Mouse (Mus musculus) liver, embryonic 16.5 days (tissue): Measurements from ENCODE around the gene Zc2hc1c. TPM values are rescaled to one million over a fixed set of nuclear protein-coding genes. Genes with fewer than 3 reads are reported as not detected.
A peak's percentile ranks its signal among the peaks of the same experiment; 100 is the strongest.

Experiments
- ATAC-seq: fragments of 200-750 bp; cut with Nextera tagmentation; 2 replicates; pipeline ENCODE4 v1.8.0; 2017; ENCODE audit warnings: low read depth, mild to moderate bottlenecking, moderate number of reproducible peaks, moderate library complexity
- H3K27ac ChIP-seq: fragments of 300-500 bp; sonication (generic); 2 replicates; pipeline ENCODE4 v1.5.1; 2014; ENCODE audit warnings: mild to moderate bottlenecking, low read length
- H3K27me3 ChIP-seq: fragments of 300-500 bp; sonication (generic); 2 replicates; pipeline ENCODE4 v1.6.1; 2014; ENCODE audit warnings: low read depth, low read length, mixed read lengths; ENCODE audit not compliant: control insufficient read depth, insufficient read depth
- H3K36me3 ChIP-seq: fragments of 300-500 bp; sonication (generic); 2 replicates; pipeline ENCODE4 v1.6.1; 2014; ENCODE audit warnings: mild to moderate bottlenecking; ENCODE audit not compliant: control insufficient read depth, insufficient read depth
- H3K4me1 ChIP-seq: fragments of 300-500 bp; sonication (generic); 2 replicates; pipeline ENCODE4 v1.6.1; 2014; ENCODE audit warnings: low read depth, low read length, mixed read lengths; ENCODE audit not compliant: control insufficient read depth
- H3K4me2 ChIP-seq: fragments of 300-500 bp; sonication (generic); 2 replicates; pipeline ENCODE4 v1.6.1; 2014; ENCODE audit warnings: low read depth, low read length, mixed read lengths
- H3K4me3 ChIP-seq: fragments of 300-500 bp; sonication (generic); 2 replicates; pipeline ENCODE4 v1.5.1; 2014; ENCODE audit warnings: low read depth, mild to moderate bottlenecking, low read length
- H3K9ac ChIP-seq: fragments of 300-500 bp; sonication (generic); 2 replicates; pipeline ENCODE4 v1.6.1; 2014; ENCODE audit warnings: low read depth, low read length
- H3K9me3 ChIP-seq: fragments of 300-500 bp; sonication (generic); replicated peaks from 2 replicates; pipeline ENCODE4 v1.6.1; 2016; ENCODE audit warnings: low read length; ENCODE audit not compliant: control insufficient read depth
- WGBS: fragments of 180-500 bp; shearing (Covaris S2); extraction: QIAGEN DNeasy Blood & Tissue Kit; methylation state at CpG from one replicate; pipeline ENCODE4 v1.1.7; 2014; ENCODE audit not compliant: insufficient replicate concordance; 5-methylcytosine and 5-hydroxymethylcytosine counted together
- polyA plus RNA-seq: library from polyadenylated mRNA; unstranded; fragments of >200 nt; fragmentation: Nextera tagmentation; extraction: Ambion mirVana; gene quantifications from 2 replicates; pipeline ENCODE4 v1.2.1, GENCODE M21; 2015

Zc2hc1c gene
- polyA plus RNA-seq, 1 experiment from 2014 or later: 0.13 TPM

DNA sequence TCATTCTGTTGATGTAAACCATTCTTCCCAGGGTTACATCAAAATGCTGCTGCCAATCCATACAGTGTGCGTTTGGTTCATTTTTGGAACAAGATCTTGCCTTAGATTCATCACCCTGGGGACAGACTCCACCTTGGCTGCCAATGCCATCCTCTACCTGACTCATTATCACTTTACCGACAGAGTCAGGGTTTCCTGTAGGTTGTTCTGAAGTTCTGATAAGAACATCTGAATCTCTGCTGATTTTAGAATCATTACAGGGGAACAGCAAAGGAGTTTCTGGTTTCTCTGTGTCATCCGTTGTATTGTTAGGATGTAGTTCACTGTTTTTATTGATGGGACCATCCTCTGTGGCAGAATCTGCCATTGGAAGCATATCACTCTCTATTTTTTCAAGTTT is 22.1 kb upstream of the Zc2hc1c start:
- Histone ChIP-seq H3K4me3 (no peak overlapping the region), H3K9me3 (no peaks in the 10 kb centered on the region), H3K9ac (no peak overlapping the region), H3K4me2 (no peak overlapping the region), H3K27me3 (no peaks in the 10 kb centered on the region), H3K27ac (no peak overlapping the region), H3K36me3 (no peaks in the 10 kb centered on the region), H3K4me1 (peaks cover 3% of the 10 kb centered on the region; the same call in 1 of the 2 replicates)
- no peak for ATAC-seq
- WGBS: 60% methylated on average over 3 of the region's 3 CpGs

DNA sequence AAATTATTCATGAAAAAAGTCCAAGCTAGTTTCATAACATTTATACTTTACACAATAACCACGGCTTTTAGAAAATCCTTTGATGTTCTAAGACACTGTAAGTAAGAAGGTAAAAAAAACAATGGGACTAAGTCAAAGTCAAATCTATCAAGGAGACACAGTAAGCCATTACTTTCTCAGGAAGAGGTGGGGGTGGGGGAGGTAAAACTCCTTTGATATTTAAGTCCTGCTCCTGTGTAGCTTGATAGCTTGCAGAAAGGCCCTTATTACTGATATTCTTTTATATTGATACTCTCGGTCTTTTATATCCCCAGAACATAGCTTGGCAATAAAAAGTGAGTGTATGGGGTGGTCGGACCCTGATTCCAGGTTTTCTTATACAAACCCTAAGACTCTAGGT is 18.6 kb upstream of the Zc2hc1c start:
- Histone ChIP-seq H3K9me3 (no peaks in the 10 kb centered on the region), H3K27ac (no peak overlapping the region), H3K4me2 (peak overlapping the region; percentile 79), H3K36me3 (no peaks in the 10 kb centered on the region; the same call in 1 of the 2 replicates), H3K4me3 (peak overlapping the region; percentile 79), H3K27me3 (no peaks in the 10 kb centered on the region), H3K9ac (peak overlapping the region; percentile 76), H3K4me1 (peaks cover 8% of the 10 kb centered on the region)
- no peak for ATAC-seq
- 53% methylated on average over 3 of the region's 3 CpGs for WGBS

GRCm38 (mm10) chr12:85270319-85270718 is 18.1 kb upstream of the Zc2hc1c start, which contains the start of gene Mlh3:
Gene Mlh3, minus strand, starts transcription at chr12:85270599.
- Histone ChIP-seq H3K4me3 (peak within 1 kb of the TSS; percentile 79), H3K27ac (peak within 1 kb of the TSS; percentile 73), H3K4me1 (peaks cover 8% of the 10 kb centered on the region), H3K27me3 (no peaks in the 10 kb centered on the region), H3K36me3 (no peaks in the 10 kb centered on the region; the same call in 1 of the 2 replicates), H3K4me2 (peak within 1 kb of the TSS; percentile 79), H3K9ac (peak within 1 kb of the TSS; percentile 76), H3K9me3 (no peaks in the 10 kb centered on the region)
- WGBS: under 1% methylated on average over 35 of the region's 35 CpGs
- peak; percentile 88 for ATAC-seq

GRCm38 (mm10) chr12:85271132-85271842 is 17.1 kb upstream of the Zc2hc1c start:
- no peaks in the 10 kb centered on the region for H3K9me3 ChIP-seq
- WGBS: 65% methylated on average over 7 of the region's 7 CpGs
- peaks cover 8% of the 10 kb centered on the region for H3K4me1 ChIP-seq
- ATAC-seq: no peak
- H3K4me3 ChIP-seq: no peak overlapping the region
- H3K27me3 ChIP-seq: no peaks in the 10 kb centered on the region
- no peaks in the 10 kb centered on the region; the same call in 1 of the 2 replicates for H3K36me3 ChIP-seq
- H3K4me2 ChIP-seq: no peak overlapping the region
- no peak overlapping the region for H3K9ac ChIP-seq
- H3K27ac ChIP-seq: no peak overlapping the region

GRCm38 (mm10) chr12:85271843-85272206 is 16.6 kb upstream of the Zc2hc1c start:
- Histone ChIP-seq H3K4me3 (no peak overlapping the region), H3K9me3 (no peaks in the 10 kb centered on the region), H3K4me2 (no peak overlapping the region), H3K36me3 (no peaks in the 10 kb centered on the region; the same call in 1 of the 2 replicates), H3K27me3 (no peaks in the 10 kb centered on the region), H3K27ac (no peak overlapping the region), H3K4me1 (peaks cover 8% of the 10 kb centered on the region), H3K9ac (no peak overlapping the region)
- 51% methylated on average over 4 of the region's 4 CpGs for WGBS
- peak; percentile 56; the same call in 1 of the 2 replicates for ATAC-seq

GRCm38 (mm10) chr12:85273508-85273907 is 14.9 kb upstream of the Zc2hc1c start:
- no peak overlapping the region for H3K27ac ChIP-seq
- peaks cover 16% of the 10 kb centered on the region for H3K4me1 ChIP-seq
- no peak overlapping the region for H3K4me2 ChIP-seq
- WGBS: 73% methylated on average over 10 of the region's 10 CpGs
- no peaks in the 10 kb centered on the region for H3K9me3 ChIP-seq
- ATAC-seq: no peak
- no peaks in the 10 kb centered on the region for H3K27me3 ChIP-seq
- no peak overlapping the region for H3K9ac ChIP-seq
- no peak overlapping the region for H3K4me3 ChIP-seq
- H3K36me3 ChIP-seq: no peaks in the 10 kb centered on the region; the same call in 1 of the 2 replicates

DNA sequence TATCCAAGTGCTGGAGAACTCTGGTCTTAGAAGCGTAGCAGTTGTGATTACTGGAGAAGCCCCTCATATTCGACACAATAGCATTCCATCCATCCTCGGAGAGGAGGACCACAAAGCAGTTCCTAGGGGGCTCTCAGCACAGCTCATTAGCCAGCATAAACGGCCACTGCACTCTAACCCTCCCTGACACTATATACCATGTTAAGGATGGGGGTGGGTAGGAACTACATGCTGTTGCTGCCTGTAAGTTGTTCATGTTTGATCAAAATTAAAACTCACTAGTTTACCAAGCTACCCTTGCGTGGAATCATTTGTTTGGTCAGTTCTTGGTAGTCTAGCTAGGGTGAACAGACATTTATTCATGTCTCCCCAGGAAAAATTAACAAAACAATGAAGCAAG is 12.1 kb upstream of the Zc2hc1c start:
- no peaks in the 10 kb centered on the region; the same call in 1 of the 2 replicates for H3K36me3 ChIP-seq
- H3K27ac ChIP-seq: no peak overlapping the region
- peaks cover 27% of the 10 kb centered on the region for H3K4me1 ChIP-seq
- WGBS: 80% methylated on average over 5 of the region's 5 CpGs
- no peaks in the 10 kb centered on the region for H3K27me3 ChIP-seq
- ATAC-seq: no peak
- no peak overlapping the region for H3K9ac ChIP-seq
- H3K9me3 ChIP-seq: no peaks in the 10 kb centered on the region
- H3K4me3 ChIP-seq: no peak overlapping the region
- no peak overlapping the region for H3K4me2 ChIP-seq

DNA sequence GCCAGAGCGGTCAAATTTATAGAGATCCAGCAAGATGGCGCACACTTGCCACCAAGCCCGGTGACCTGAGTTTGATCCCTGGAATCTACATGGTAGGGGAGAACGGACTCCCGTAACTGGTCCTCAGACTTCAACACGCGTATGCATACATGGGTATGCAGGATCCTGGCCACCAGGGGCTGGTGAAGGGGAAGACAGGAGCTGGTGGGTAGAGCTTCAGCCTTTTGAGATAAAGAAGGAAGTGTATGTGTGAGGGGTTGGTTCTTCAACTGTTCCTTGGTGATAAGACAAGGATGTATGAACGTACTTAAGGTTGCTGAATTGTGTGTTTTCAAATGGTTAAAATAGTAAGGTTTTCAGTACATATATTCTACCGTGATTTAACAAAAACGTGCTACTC is 9.5 kb upstream of the Zc2hc1c start:
- ATAC-seq: peak; percentile 62
- H3K4me2 ChIP-seq: peak overlapping the region; percentile 86
- H3K27ac ChIP-seq: peak overlapping the region; percentile 76
- H3K9ac ChIP-seq: peak overlapping the region; percentile 39; the same call in 1 of the 2 replicates
- no peaks in the 10 kb centered on the region for H3K27me3 ChIP-seq
- WGBS: 47% methylated on average over 10 of the region's 10 CpGs
- H3K9me3 ChIP-seq: no peaks in the 10 kb centered on the region
- H3K4me3 ChIP-seq: peak overlapping the region; percentile 37
- peaks cover 22% of the 10 kb centered on the region for H3K4me1 ChIP-seq
- no peaks in the 10 kb centered on the region; the same call in 1 of the 2 replicates for H3K36me3 ChIP-seq

GRCm38 (mm10) chr12:85279396-85280080 is 8.9 kb upstream of the Zc2hc1c start:
- H3K4me2 ChIP-seq: peak overlapping the region; percentile 86
- H3K27me3 ChIP-seq: no peaks in the 10 kb centered on the region
- 4% methylated on average over 10 of the region's 10 CpGs for WGBS
- H3K4me1 ChIP-seq: peaks cover 22% of the 10 kb centered on the region
- H3K9ac ChIP-seq: peak overlapping the region; percentile 93
- H3K27ac ChIP-seq: peak overlapping the region; percentile 89
- H3K9me3 ChIP-seq: no peaks in the 10 kb centered on the region
- peak; percentile 28 for ATAC-seq
- H3K4me3 ChIP-seq: peak overlapping the region; percentile 85
- no peaks in the 10 kb centered on the region; the same call in 1 of the 2 replicates for H3K36me3 ChIP-seq
